Mouse (Mus musculus): ENCODE data around the gene Jmjd6.

The Jmjd6 gene

DNA sequence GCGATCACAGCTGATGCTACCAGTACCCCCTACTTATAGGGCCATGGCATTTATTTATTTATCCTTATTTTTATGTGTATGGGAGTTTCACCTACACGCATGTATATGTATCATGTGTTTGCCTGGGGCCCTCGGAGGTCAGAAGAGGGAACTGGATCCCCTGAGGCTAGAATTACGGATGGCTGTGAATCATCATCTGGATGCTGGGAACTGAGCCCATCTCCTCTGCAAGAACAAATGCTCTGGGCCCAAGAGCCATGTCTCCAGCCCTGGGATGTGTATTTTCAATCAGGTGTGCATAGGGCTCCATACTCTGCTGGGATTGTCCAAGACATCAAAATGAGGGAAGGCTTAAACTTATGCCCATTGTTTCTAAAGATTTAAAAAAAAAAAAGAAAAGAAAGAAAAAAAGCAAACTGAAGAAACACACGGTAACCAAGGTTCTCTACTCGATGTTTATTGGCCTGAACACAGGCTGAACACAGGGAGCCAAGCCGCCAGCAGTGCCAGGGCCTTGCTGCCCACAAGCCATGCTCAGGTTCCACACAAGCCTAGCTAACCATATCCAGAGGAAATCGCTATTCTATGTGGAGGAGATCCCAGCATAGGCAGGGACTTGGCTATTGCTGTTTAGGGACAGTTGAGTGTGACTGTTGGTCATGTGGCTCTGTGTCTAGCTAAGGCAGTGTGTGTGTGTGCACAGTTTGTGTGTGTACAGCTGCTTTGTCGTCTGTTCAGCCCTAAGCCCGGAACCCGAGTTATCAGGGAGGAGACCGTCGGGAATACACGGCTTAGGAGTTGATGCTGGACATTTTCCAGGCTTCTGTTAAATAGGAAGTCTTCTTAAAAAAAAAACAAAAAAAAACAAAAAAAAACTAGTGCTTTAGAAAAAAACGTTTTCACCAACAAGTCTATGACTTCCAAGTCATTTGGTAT, 36.8 kb downstream of the Jmjd6 start:
- no peak for DNase-seq (ENCODE audit: low spot score)

DNA sequence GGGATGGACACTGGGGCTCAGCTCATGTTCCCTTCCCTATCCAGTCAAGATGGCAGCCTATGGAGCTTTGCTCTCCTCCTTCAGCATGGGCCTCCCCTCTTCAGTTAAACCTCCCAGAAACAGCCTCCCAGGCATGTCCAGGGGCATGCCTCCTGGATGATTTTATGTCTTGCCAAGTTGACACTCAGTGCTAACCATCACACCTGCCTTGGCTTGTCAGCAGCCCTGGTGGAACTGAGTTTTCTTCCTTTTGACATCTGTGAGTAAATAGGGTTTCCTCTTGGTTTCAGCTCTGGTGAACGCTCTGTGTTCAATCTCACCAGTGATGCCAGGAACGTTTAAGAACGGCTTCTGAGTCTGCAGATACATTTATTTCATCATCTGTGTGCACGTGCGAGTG, 40.5 kb downstream of the Jmjd6 start:
- no peak for DNase-seq (ENCODE audit: low spot score)

DNA sequence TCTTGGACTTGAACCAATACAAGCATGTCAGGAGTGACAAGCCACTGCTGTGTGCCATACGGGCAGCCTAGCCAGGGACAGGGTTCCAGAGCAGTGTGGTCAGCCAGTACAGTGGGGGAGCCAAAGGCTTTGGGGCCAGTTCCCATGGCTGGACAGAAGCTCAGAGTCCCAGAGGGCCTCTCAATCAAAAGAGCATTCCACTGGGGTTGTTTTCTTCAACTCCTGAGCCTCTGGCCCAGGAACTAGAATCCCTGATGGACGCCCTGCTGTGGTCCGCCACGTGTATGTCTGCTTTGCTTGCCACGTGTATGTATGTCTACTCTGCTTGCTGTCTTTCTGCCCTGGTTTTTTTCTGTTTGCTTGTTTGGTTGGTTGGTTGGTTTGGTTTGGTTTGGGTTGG, 42.1 kb downstream of the Jmjd6 start:
- no peak for DNase-seq (ENCODE audit: low spot score)

DNA sequence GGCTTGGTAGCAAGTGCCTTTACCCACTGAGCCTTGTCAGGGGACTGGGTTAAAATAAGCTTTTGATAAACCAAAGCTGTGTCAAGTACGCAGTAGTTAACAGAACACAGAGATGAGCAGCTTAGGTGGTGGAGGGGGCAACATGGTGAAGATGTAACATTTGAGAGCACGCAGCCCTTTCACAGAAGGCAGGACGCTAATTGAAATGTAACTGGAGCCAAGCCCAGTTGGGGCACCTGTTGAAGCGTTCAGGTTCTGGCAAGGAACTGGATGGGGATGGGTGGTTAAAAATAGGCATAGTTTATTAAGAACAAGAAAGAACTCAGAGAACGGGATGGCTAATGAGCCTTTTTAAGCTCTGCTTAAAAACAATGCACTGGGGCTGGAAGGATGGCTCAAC, 43.9 kb downstream of the Jmjd6 start:
- DNase-seq (ENCODE audit: low spot score), result no peak
